Mouse (Mus musculus) spleen, postnatal 14 days (tissue): ENCODE data around the gene Ly6g6c.
A peak's percentile ranks its signal among the peaks of the same experiment; 100 is the strongest.

Experiments used
- DNase-seq, 2 experiments: peaks; one replicate each; pipeline ENCODE4 v3.0.0; 2021 to 2022; ENCODE audit warnings: low spot score in 2 of 2

The Ly6g6c gene

DNA sequence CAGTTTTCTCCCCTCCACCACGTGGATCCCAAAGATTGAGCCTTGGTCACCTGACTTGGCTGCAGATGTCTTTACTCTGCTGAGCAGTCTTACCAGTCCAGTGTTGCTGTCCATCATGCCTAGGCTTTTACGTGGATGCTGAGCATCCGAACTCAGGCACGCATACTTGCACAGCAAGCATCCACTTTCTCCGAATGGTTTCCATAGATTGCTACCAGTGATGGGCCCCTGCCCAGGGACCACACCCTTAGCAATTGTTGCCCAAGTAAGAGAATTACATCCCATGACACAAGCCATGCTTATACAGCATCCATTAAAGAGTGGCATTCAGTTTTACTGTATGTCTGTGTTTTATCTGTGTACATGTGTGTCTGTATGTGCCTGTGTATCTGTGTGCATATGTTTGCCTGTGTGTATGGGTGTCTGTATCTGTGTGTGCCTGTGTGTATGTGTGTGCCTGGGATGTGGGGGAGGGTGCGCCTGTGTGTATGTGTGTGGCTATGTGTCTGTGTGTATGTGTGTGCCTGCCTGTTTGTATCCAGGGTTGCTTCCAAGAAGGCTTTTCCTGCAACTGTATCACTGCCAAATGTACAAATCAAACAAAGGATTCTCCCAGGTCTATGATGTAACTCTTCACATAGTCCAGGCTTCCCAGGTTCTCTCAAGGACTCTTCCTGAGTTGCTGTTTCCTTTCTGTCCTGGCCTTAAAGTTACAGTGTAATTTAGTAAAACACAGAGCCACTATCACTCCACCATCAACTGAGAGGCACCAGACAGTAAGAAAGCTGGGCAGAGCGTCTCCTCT is 9.3 kb upstream of the Ly6g6c start:
- no peak for DNase-seq

DNA sequence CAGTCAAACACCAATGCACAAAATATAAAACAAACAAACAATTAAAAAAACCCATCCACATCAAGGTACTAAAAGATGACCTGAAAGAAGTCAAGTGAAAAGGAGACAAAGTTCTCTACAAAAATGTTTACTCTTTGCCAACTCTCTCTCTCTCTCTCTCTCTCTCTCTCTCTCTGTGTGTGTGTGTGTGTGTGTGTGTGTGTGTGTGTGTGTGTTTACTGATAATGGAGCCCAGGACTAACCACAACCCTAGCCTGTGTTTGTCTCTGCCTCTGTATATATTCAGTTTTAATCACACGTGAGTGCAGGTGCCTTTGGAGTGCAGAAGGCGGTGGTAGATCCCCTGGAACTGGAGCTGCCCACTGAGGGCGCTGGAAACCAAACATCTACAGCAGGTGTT is 8.1 kb upstream of the Ly6g6c start:
- DNase-seq: no peak

DNA sequence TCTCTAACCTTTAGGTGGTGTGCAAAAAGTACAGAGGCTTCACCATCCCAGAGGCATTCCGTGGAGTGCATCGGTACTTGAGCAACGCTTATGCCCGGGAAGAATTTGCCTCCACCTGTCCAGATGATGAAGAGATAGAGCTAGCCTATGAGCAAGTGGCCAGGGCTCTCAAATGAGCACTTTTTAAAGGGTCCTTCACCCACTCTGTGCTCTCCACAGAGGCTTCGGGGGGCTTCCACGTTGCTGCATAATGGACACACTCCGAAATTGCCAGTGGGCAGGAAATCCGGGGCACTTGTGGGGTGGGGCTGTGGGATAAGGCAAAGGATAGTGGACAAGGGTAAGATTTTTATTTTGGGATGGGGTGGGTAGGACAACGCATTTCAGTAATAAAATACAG is 6.9 kb upstream of the Ly6g6c start:
- no peak for DNase-seq

DNA sequence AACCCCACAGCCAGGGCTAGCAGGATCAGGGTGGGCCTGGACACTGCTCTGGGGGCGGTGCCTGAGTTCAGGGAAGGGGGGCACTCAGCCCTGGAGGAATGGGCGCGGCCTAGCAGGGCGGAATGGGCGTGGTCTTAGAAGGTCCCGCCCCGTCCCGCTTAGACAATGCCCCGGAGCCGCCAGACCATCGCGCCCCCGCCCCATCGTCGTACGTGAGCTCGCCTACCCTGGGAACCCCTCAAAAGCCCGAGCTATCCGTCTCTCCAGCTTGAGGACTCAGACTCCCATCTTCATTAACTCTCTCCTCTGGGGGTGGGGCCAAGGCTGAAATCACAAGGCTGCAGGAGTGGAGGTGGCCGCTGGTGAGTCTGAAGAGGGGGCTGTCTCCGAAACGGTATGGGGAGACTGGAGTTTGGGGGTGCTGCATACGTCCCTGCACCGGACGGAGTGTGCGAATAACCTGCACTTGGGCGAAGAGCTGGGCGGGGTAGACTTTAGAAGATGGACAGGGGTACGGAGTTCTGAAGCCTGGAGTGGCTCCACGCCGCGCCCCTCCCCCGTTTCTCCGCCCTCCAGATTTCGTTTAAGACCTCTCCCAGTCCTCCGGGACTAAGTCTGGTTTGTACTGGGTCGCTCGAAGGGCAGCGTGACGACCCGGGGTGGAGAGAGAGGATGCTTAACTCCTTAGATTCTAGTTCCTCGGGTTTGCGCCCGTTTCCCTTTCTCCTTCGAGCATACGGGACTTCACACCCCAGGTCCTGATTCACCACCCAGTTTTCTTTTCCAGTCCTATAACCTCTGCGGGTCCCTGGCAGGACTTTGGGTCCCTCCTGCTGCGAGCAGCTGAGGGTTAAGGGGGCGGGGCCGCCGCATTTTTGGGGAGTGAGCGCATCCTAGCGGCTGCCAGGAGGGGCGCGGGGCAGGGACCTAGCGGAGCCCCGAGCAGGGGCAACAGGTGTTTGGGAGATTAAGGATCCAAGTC is 6.0 kb upstream of the Ly6g6c start, which contains the start of gene Ddah2:
Gene Ddah2, plus strand, starts transcription at position 125 of the 982 bp plus-strand sequence.
- peak; percentile 75 to 86 for DNase-seq

DNA sequence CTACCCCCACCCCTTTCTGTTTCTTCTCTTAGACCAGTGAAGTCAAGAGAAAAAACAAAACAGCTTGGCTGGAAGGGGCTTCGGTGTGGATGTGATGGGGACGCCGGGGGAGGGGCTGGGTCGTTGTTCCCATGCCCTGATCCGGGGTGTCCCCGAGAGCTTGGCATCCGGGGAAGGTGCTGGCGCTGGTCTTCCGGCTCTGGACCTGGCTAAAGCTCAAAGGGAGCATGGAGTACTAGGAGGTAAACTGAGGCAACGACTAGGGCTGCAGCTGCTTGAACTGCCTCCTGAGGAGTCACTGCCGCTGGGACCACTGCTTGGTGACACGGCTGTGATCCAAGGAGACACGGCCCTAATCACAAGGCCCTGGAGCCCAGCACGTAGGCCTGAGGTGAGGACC is 5.1 kb upstream of the Ly6g6c start:
- DNase-seq: no peak

DNA sequence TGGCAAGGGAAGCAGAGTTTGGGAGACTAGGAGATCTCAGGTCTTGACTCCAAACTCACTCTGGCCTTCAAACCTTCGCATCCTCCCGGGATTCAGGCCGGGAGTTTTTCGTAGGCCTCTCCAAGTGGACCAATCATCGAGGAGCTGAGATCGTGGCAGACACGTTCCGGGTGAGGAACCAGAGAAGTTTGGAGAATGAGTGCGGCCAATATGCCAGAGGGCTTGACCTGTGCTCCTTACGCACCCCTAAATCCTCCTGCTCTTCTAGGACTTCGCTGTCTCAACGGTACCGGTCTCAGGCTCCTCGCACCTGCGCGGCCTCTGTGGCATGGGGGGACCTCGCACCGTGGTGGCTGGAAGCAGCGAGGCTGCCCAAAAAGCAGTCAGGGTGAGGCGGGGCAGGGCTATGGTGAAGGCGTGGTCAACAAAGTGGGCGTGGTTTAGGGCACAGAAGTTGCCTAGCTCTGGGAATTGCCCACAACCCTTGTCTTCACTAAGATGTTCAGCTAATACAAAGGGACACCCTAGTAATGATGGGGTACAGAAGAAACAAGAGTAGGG is 4.4 kb upstream of the Ly6g6c start:
- DNase-seq: no peak

DNA sequence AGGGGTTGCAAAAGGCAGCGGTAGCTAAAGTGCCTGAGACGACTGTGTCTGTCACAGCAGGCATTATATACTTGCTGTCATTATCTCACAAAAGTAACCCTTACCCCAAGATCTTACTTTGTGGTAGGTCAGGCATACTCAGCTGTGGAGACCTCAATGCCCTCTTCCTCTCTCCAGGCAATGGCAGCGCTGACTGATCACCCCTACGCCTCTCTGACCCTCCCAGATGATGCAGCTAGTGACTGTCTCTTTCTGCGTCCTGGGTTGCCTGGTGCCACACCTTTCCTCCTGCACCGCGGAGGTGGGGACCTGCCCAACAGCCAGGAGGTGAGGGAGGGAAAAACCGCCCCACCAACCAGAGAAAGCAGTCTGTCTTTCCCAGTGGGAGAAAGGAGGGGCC is 3.9 kb upstream of the Ly6g6c start:
- DNase-seq: no peak

DNA sequence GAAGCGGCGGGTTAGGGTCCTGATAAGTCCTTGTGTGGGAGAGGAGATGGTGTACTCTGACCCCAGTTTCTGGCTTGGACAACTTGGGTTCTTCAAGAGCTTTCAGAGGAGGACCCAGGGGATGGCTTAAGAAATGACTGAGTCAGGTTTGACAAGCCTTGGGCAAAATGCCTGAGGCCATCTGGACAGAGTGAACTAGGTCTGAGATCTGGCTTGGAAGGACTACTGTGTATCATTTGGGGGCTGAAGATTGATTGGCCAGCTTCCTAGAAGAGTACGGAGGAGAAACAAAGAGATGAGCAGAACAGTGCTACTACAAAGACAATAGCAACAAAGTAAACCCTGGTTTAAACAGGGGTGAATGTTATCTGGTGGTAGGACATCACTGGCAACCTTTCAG is 1.7 kb upstream of the Ly6g6c start:
- DNase-seq: no peak

DNA sequence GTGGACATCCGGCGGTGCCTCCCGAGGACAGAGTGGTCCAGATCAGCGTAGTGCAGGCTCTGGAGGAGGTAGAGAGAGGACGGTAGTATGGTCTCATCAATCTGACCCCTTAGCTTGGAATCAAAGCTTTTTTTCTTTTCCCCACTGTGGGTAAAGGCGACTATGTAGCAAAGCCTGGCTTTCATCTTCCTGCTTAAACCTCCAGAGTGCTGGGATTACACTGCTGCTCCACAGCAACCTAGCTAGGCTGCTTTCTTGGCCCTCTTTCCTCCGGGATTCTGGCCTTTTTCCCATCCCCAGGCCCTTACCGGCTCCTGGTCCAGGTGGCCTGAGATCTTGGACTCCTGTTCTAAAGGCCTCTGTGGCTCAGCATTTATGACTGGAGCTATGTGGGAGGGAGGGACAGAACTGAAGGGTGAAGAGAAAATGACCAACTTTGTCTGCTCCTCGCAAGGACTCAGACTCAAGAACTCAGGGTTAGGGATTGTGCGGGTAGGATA is 760 bp upstream of the Ly6g6c start:
- no peak for DNase-seq

DNA sequence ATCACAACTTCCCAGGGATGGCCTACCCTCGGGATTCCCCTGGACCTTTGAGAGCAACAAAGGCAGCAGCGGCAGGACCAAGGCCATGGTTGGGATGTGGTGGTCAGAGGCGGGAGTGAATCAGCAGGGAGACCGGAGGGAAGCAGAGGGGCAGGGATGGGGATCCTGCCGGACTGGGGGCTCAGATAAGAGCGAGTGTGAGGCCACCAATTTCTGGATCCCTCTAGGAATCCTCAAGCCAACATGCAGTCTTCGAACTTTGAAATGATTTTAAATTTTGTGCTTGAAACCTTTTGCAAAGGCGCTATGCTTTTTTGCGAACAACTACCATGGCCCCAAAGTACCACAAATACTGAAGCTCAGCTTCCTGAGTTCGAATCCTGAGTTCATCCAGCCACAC is 896 bp downstream of the Ly6g6c start, which contains the start of gene Mpig6b:
Gene Mpig6b, minus strand, starts transcription at position 101 of the 400 bp plus-strand sequence.
- DNase-seq: no peak

DNA sequence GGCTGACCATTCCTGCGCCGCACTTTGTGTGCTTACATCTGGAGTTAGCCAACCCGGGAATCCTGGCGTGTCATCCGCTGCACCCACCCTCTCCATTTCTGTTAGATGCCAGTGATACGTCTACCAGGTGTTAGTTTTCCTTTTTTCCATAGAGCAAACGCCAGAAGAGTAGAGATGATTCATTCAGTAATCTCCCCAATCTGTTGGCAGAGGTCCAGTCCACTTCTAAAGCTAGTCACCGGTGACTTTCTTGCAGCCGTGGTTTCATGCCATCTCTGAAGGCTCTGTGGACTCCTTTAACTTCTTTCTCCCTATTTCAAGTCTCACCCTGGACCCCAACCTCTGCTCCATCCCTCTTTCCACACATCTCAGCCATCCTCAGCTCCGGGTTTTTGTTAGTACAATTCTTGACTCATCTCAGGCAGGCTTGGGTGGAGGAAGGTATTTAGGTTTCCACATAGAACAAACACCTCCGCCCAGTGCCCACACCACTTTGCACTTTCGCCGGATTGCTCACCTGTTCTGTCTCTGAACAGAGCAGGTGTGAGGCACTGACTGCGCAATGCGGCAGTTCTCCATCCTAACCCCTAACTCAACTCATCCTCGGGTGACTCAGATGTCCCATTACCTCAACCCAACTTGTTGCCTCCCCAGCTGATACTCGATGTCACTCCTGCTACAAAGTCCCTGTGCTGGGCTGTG is 3.2 kb downstream of the Ly6g6c start:
- DNase-seq: no peak

DNA sequence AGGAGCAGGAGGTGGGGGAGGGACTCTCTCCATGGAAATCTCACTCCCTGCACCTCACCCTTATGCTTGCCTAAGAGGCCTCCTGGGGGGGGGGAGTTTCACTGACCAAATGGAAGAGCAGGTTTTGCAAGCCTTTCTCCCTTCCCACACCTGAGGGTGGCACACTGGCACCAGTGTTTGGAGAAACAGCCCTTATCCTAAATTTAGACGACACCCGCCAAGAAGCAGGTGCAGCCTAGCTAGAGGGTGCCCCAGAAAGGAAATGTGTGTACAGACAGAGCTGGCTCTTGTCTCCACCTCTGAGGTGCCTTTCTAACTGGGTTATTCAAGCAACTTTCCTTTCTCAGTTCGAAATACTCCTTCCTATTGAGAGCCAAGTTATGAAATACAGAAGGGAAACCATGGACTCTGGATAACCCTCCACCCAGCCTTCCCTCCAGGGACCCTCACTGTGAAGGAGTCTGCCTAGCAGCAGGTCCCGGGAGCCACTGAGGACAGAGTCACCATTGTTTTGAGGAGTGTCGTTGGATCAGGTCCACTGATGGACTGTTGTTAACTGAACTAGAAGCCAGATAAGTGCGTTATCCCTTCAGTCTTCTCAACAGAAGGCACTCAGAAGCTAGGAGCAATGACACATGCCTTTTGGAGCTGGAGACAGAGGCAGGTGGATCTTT is 5.5 kb downstream of the Ly6g6c start:
- DNase-seq: no peak

DNA sequence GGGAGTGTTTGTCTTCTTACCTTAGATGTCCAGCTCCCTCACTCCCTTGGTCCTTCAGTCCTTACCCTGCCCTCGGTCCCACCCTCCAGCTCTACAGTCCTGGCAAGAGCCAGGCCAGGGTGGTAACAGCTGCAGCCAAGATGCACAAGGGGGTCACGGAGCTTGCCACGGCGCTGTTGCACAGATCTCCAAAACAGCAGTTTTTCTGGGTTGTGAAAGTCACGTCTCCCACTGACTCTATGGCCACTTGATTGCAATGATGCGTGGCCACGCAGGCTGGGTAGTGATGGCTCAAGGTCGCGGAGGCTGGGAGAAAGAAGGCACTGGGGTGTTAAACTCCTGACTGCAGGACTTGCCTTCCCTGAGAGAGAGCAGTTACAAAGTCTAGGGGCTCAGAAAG is 6.3 kb downstream of the Ly6g6c start:
- no peak for DNase-seq

DNA sequence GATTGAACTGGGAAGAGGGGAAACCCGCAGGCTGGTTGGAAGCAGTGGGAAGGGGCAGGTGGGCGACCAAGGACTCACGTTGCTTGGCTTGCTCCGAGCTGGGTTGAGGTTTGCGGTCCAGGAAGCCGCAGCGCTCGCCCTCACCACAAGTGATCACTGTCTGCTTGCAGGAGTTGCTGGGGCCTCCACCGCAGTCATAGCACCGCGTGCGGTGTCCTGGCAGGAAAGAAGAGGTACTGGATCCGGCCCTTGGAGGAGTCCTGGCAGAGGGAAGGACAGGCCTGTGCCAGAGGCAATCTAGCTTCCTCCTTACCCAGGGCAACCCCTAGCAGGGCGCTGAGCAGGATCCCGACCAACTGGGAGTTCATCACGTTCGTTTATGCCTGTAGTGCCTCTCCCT is 8.9 kb downstream of the Ly6g6c start:
- DNase-seq: no peak

DNA sequence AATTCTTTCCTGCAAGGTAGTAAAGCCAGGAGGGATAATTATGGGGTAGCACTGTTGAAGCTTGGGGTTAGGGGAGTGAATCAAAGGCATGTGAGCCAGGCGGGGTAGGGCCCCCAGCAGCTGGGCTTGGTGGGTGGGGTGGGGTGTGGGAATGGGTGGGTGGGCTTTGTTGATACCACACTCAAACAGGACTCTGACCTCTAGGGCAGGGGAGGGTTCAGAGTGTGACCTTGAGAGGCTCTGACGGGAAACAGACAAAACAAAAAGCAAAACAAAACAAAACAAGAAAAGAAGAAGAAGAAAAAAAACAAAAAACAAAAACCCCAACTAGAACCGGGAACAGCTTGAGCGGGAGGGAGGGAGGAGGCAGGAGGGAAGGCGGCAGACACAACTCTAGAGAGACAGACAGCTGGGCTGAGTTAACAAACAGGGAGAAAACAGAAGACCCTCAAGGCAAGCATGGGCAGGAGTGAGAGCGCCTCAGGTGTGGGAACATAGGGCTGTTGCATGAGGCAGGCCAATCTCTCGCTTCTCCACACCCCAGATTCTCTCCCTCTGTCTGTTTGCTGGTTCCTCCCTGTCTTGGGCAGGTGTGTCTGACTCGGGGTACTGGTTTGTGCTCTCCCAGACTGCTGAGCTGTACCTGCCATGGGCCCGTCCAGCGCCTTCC is 11.5 kb downstream of the Ly6g6c start, which contains the start of gene Ly6g6e:
Gene Ly6g6e, plus strand, starts transcription at position 396 of the 670 bp plus-strand sequence.
- no peak for DNase-seq

DNA sequence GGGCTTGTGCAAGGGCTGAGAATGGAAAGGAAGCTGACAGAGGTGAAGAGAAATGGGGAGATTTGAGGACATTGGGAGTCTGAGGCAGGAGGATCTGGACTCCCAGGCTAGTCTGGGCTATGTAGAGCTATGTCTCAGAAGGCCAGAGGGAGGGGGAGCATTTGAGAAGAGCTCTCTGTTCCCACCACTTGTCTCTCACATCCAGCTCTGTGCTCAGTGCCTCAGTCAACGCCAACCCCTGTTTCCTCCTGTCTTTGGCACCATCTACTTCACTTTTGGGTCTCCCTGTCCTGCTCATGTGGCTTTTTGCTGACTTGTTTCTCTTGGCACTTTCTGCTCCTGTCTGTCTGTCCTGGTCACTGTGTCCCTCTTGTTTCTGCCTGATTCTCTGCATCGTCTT is 12.1 kb downstream of the Ly6g6c start:
- DNase-seq: no peak

DNA sequence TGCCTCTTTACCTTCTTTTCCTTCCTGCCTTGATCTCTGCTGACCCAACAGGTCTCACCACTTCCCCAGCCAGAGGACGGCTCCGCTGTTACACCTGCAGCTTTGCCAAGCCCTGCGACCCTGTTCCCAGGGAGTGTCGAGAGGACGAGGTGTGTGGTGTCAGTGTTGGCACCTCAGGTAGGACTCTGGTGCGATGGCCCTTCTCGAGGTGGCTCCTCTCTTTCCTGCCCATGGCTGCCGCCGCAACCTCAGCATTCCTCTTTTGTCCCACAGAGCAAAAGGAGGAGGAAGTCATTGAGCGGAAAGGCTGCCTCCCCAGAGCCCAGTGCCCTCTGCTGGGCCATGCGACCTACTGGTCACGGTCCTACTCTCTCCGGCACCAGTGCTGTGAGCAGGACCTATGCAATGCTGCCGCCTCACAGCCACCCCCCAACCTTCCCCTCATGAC is 12.6 kb downstream of the Ly6g6c start, which contains the start of gene Ly6g6d:
Gene Ly6g6d, minus strand, starts transcription at position 280 of the 448 bp plus-strand sequence.
- DNase-seq: no peak

DNA sequence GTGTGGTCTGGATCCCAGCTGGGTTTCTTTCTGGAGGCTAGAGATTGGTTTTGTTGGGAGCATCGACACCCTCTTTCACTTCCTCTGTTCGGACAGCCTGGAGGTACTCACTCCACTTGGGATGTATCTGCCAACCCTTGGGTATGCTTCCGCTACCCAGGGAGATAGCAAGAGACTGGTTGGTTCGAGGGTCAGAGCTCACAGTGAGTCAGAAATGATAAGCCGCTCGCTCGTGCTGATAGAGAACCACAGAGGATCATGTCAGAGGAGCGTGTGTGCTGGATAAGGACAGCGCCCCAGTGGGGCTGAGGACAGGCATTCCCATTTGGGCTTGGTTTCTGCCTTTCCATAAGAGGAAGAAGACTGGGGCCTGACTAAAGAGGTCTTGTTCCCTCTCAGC is 14.6 kb downstream of the Ly6g6c start:
- no peak for DNase-seq

DNA sequence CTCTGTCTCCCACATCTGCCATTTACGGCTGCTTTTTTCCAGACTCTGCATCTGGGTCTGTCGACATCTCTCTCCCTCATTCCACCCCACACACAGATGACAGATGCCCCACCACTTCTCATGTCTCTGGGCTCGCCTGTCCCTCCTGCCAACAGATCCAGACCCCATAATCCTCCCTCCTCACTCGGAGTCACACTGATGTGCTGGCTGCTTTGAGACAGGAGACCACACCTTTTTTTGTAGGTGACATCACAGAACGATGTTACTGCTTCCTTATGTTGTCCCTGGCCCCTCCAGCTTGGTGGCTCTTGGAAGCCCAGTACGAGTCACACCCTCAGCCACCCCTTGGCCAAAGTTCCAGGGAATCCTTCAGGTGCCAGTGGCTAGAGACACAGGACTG is 15.1 kb downstream of the Ly6g6c start:
- DNase-seq: no peak

DNA sequence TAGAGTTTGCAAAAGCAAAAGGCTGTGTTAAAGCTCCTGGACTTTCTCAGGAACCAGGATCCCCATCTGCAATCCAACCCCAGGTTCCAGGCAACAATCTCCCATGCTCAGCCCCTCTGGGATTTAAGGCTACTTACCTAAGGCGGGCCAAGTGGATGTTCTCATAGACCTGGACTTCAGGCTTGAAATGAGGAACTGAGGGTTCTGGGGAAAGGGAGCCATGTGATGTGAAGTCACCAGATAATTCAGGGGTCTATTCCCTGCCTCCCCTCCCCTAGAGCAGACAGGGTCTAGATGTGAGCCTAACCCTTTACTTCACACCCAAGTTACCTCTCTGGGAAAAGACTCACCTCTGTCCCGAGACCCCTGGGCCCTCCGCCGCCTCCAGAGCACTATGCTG is 15.5 kb downstream of the Ly6g6c start:
- DNase-seq: no peak
